Mouse (Mus musculus): Measurements from ENCODE around the gene Cenpw. TPM values are rescaled to one million over a fixed set of nuclear protein-coding genes. Genes with fewer than 3 reads are reported as not detected.
A peak's percentile ranks its signal among the peaks of the same experiment; 100 is the strongest.

The Cenpw gene
- total RNA-seq (2021) = 1 to 10 TPM; 1.8 to 2.4 TPM

DNA sequence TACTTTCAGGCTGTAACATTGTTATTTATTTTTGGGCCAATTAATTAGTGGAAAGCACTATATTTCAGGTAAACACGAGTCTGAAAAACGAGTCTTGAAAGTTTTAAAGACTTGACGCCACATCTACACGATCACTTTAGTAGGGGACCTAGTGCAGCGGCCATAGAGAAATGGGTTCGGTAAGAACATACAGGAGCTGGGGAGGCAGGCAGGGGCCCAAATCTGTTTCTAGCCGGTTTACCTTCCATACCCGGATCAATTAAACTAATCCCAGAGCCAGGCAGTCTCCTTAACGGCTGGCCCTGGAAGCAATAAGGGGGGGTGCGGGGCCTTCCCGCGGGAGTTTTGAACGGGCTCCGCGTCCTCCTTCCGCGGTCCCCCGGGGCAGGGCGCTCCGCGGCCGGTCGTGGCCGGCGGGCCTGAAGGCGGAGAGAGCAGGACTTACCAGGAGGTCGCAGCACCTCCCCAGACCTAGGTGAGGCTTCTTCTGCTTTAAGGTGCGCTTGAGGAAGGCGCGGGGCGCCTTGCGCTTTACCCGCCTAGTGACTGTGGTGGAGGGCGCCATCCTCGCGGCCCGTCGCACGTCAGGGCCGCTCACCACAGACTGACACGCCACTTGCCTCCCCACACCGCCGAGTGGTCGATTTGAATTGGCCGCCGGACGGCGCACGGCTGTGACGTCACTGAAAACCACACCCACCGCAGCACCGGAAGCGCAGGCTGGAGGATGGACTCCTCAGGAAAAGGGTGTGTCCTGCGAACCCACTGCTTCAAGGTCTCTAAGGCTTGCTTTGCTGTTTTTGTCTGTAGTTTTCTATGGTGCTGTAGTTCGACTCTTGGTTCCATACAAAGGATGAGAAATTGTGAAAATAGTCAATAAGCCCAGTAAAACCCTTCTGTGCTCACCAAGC, at the start of gene Cenpw:
Gene Cenpw (minus strand): TSS at position 645 of the 911 bp plus-strand sequence.
- peak; percentile 83 to 86 for DNase-seq

DNA sequence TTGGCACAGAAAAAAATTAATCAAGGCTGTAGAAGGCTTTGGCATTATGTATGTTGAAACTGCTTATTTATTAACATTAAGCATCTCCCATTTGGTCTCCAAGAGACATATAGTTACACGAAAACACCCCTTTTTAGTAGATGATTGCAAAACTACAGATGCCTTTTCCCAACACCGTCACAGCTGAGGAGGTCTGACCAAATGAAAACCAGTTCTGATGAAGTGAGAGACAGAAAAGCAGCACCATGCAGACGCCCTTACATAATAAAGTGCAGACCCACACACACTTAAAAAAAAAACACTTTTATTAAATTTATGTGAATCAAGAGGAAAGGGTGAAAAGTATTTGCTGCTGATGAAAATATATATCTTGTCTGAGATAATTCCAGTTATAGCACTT, 49.3 kb upstream of the Cenpw start:
- no peak for DNase-seq

DNA sequence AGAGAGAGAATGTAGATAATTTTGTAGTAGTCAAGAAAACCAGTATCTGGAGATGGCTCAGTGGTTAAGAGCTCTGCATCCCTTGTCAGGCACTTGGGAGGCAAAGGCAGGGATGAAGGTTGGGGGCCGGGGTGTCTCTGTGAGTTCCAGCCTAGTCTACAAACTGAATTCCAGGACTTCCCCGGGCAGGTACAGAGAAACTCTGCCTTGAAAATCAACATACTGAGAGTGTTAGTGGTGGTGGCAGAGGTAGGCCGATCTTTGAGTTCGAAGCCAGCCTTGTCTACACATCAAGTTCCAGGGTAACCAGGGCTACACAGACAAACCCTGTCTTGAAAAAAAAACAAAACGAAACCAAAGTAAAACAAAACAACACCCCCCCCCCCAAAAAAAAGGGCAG, 859 bp downstream of the Cenpw start:
- DNase-seq = no peak

DNA sequence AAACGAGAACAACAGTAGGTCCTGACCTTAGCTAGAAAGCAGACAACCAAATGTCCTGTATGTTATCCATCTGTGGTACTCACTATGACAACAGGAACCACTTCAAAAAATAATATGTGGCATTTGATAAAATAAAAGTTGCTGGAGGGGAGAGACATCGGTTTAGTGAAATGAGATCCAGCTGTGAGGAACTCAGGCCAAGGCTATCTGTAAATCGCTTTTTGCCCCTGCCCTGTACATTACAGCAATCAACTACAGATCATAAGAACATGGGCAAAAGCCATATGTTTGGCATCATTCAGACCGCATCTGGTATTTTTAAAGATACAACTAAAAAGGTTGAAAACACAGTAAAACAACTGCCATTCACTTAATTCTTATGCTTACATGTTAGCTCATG, 32.7 kb downstream of the Cenpw start:
- DNase-seq = no peak
